Mouse (Mus musculus): ENCODE results near the gene Tead4. TPM values are rescaled to one million over a fixed set of nuclear protein-coding genes. Genes with fewer than 3 reads are reported as not detected.

Gene Tead4
- not detected for polyA plus RNA-seq (2017; shearing (Covaris generic))

GRCm38 (mm10) chr6:128300134-128301001 lies at the start of gene Tead4:
Gene Tead4, minus strand, starts transcription at chr6:128300823.

Other genes with a start within 250 kb of the Tead4 start
- gene Tspan9, start 157.2 kb downstream of the Tead4 start, polyA plus RNA-seq (2017; shearing (Covaris generic)): 10 to 100 TPM in 1 of 2 experiments, 1 to 10 TPM in 1; 3.1 to 33.7 TPM
- gene Tulp3, start 55.0 kb upstream of the Tead4 start, polyA plus RNA-seq (2017; shearing (Covaris generic)): 1 to 10 TPM; 1.1 to 2.3 TPM
- gene Rhno1, start 62.1 kb upstream of the Tead4 start, polyA plus RNA-seq (2017; shearing (Covaris generic)): 10 to 100 TPM; 59.5 to 68.6 TPM
- 10 to 100 TPM in 1 of 2 experiments, 1 to 10 TPM in 1; 8.6 to 12.7 TPM for gene Foxm1, start 62.1 kb upstream of the Tead4 start, polyA plus RNA-seq (2017; shearing (Covaris generic))
- gene Tex52, start 74.6 kb upstream of the Tead4 start, polyA plus RNA-seq (2017; shearing (Covaris generic)): under 1 TPM in 1 of 2 experiments, not detected in 1; 0.19 TPM
- not detected for gene Gm44596, start 74.7 kb upstream of the Tead4 start, polyA plus RNA-seq (2017; shearing (Covaris generic))
- gene Nrip2, start 98.5 kb upstream of the Tead4 start, polyA plus RNA-seq (2017; shearing (Covaris generic)): 1 to 10 TPM in 1 of 2 experiments, under 1 TPM in 1; 0.88 to 1.2 TPM
- 10 to 100 TPM; 21.9 to 28.9 TPM for gene Itfg2, start 124.1 kb upstream of the Tead4 start, polyA plus RNA-seq (2017; shearing (Covaris generic))
- gene Fkbp4, start 137.9 kb upstream of the Tead4 start, polyA plus RNA-seq (2017; shearing (Covaris generic)): 100 to 1,000 TPM; 106 to 117 TPM
- gene Pzp, start 225.9 kb upstream of the Tead4 start, polyA plus RNA-seq (2017; shearing (Covaris generic)): under 1 TPM in 1 of 2 experiments, not detected in 1; 0.55 TPM

All from activated CD4-positive, CD25-positive, alpha-beta regulatory T cell (primary cell).